Mouse (Mus musculus) splenic B cell, adult 2 months (primary cell): ENCODE data around the gene Gjc1.
A peak's percentile ranks its signal among the peaks of the same experiment; 100 is the strongest.

Experiments used
- DNase-seq: peaks from one replicate; pipeline ENCODE4 v3.0.0-alpha.2; 2011; ENCODE audit warnings: low read depth, low spot score
- H3K27me3 ChIP-seq: 2 replicates; pipeline ENCODE4 v1.6.1; 2012; ENCODE audit warnings: mild to moderate bottlenecking, low read length, moderate library complexity, mixed read lengths; ENCODE audit not compliant: control insufficient read depth, poor library complexity, insufficient read depth, severe bottlenecking
- H3K36me3 ChIP-seq: 2 replicates; pipeline ENCODE4 v1.6.1; 2012; ENCODE audit warnings: mild to moderate bottlenecking, low read length, moderate library complexity, mixed read lengths; ENCODE audit not compliant: control insufficient read depth, poor library complexity, insufficient read depth, severe bottlenecking

Gjc1 gene

DNA sequence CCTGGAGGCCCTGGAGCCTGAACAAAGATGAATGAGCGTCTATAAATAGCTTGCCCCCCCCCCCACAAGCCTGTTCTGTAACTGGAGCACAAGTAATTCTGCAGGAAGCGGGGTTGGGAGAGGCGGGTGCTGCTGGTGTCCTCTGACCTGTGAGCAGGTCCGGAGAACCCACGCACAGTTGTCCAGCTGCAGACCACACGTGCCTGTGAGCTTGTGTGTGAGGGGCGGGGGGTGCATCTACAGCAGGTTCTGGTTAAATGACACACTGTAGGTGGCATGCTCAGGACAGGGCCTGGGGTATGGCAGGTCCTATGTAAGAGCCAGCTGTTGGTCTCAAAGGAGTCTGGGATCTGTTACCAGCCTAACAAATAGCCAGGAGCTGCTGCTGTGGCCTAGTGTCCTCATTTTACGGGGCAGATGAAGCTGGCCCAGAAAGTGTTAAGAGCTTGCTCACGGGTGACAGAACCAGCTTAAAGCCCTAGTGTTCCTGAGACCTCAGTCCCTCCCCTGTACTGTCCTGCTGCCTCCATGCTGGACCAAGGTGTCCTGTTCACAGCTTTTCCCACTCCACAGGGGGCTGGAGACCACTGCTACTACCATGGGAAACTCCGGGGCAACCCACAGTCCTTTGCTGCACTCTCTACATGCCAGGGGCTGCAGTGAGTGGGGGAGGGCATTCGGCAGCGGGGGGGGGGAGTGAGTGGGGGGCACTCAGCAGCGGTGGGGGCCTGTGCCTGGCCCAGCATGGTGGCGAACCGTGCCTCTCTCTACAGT, 48.7 kb downstream of the Gjc1 start:
- no peaks in the 10 kb centered on the region for H3K27me3 ChIP-seq
- no peak for DNase-seq
- no peaks in the 10 kb centered on the region for H3K36me3 ChIP-seq

DNA sequence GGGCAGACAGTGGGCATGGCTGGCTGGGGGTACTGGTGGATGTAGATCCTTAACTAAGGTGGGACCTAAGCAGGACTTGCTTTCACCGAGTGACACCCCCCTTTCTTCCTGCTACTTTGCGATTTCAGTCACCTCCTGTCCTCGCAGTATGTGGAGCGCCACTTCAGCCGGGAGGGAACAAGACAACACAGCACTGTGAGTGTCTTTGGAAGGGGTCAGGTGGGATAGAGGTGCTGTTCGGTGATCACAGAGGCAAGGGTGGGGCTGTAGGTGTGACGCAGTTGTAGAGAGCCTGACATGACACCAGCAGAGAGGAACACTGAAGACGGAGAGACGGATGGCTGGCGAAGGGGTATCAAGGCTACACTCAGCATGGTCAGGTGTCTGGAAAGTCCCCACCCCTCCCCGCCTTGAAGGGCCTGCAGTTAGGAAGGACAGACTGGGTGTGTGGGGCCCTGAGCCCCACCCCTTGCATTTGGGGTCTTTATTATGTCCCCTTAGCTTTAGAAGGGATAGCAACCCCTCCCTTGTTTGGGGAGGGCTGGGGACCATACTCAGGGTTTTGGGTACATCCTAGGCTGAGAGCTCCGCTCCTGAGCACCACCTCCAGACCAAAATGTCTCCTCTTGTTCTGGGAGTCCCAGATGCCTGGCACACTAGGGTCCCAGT, 49.4 kb downstream of the Gjc1 start:
- DNase-seq: no peak
- no peaks in the 10 kb centered on the region for H3K27me3 ChIP-seq

DNA sequence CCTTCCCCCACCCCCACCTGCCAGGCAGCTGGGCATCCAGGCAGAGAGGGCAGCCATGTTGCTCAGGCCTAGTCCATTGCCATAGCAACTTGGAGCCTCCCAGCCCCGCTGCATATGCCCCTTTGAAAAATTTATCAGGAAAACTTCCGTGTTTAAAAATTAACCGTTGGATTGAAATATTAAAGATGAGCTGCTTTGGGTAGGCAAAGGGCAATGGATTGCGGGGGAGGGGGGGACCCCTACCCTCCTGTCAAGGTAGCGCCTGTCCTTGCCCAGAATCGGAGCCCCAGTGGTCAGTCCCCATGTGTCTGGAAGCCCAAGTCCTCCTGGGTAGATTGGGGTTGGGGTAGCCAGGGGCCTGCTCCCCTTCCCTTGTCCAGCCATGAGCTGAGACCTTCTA, 50.4 kb downstream of the Gjc1 start:
- Histone ChIP-seq H3K27me3 (no peaks in the 10 kb centered on the region), H3K36me3 (no peaks in the 10 kb centered on the region)
- DNase-seq: no peak

More for the DNA sequence above, 49.4 kb downstream of the Gjc1 start:
- no peaks in the 10 kb centered on the region for H3K36me3 ChIP-seq

- DNase-seq: no peak
- H3K36me3 ChIP-seq: no peaks in the 10 kb centered on the region
- H3K27me3 ChIP-seq: no peaks in the 10 kb centered on the region
Observed at GRCm38 (mm10) chr11:102767055-102767670, 52.3 kb downstream of the Gjc1 start.

- DNase-seq: no peak
- H3K36me3 ChIP-seq: no peaks in the 10 kb centered on the region
- peaks cover 2% of the 10 kb centered on the region; the same call in 1 of the 2 replicates for H3K27me3 ChIP-seq
Observed at GRCm38 (mm10) chr11:102765416-102765815, 54.1 kb downstream of the Gjc1 start.

DNA sequence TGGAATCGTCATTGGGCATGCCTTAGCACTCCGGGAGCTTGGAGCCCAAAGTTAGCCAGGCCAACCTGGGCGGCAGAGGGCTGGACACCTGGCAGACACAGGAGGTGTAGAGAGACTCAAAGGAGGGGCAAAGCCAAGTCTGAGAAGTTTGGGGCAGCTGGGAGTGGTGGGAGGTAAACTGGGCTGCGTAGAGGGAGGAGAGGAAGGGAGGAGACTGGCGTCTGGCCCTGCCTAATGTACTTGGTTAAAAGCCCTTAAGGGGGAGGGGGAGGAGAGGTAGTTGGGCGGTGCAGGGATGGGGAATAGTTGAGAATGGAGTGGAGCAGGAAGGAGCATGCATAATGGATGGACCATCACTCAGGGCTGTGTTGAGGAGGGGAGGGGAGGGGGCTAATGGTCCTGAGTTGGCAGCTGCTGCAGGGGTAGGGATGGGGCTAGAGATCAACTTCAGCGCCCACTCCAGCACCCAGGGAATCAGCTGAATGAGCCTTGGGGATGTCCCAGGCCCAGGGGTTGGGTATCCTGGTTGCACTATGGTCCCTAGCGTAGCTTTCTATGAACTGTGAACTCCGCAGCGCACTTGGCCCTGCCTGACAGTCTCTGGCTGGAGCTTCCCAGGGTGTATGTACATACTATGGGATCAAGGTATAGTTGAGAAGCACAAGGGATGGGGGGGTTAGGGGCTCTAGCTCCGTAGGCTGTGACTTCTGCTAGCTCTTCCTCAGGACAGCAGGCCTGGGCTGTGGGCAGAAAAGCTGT, 56.3 kb downstream of the Gjc1 start:
- no peak for DNase-seq
- no peaks in the 10 kb centered on the region for H3K36me3 ChIP-seq
- H3K27me3 ChIP-seq: peaks cover 2% of the 10 kb centered on the region; the same call in 1 of the 2 replicates

DNA sequence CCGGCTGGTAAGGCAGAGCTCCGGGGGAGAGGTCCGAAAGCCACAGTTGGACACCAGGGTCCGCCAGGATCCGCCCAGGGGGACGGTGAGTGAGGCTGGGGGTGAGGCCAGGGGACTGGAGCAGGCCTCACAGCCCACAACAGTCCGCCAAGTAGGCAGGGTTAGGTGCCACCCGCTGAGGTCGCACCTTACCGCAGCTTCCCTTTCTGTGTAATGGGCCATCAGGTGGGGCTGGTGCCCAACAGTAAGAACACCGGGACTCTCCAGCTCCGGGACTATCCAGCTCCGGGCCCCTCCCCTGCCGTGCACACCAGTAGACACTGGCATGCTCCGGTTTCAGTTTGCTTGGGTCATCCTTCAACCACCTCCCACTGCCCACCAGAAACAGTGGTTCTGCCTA, 57.3 kb downstream of the Gjc1 start:
- H3K27me3 ChIP-seq: peaks cover 2% of the 10 kb centered on the region; the same call in 1 of the 2 replicates
- DNase-seq: peak; percentile 15
- H3K36me3 ChIP-seq: no peaks in the 10 kb centered on the region

GRCm38 (mm10) chr11:102761309-102762210, 57.9 kb downstream of the Gjc1 start, which contains the start of gene Adam11:
Adam11 (plus strand) TSS chr11:102761439.
- no peak for DNase-seq

DNA sequence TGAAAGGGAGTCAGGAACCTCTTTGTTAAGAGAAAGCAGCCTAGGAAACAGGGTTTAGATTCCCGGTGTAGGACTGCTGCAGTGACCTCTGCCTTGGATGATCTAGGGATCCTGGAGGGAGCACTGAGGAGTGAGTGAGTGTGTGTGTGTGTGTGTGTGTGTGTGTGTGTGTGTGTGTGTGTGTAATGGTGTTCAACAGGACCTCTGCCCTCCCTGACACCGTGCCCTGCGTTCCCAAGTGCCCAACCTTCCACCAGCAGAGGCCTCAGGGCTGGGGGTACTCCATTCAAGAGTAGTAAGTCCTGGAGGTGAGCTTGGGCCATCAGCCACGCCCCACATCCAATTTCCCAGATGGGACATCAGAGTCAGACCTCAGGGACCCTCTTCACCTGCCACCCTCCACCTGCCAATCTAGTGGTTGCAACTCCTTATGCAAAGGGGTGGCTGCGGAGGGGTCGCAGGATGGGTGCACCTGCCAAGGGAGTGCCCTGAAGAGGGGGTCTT, 58.6 kb downstream of the Gjc1 start:
- no peak for DNase-seq

More at GRCm38 (mm10) chr11:102761309-102762210, 57.9 kb downstream of the Gjc1 start, which contains the start of gene Adam11:
- Histone ChIP-seq H3K36me3 (no peaks in the 10 kb centered on the region), H3K27me3 (peaks cover 2% of the 10 kb centered on the region; the same call in 1 of the 2 replicates)

GRCm38 (mm10) chr11:102758977-102759376, 60.5 kb downstream of the Gjc1 start:
- Histone ChIP-seq H3K27me3 (peaks cover 2% of the 10 kb centered on the region; the same call in 1 of the 2 replicates), H3K36me3 (no peaks in the 10 kb centered on the region)
- DNase-seq: no peak

More for the DNA sequence above, 58.6 kb downstream of the Gjc1 start:
- peaks cover 2% of the 10 kb centered on the region; the same call in 1 of the 2 replicates for H3K27me3 ChIP-seq
- H3K36me3 ChIP-seq: no peaks in the 10 kb centered on the region

GRCm38 (mm10) chr11:102755391-102755790, 64.1 kb downstream of the Gjc1 start:
- no peak for DNase-seq
- Histone ChIP-seq H3K27me3 (no peaks in the 10 kb centered on the region), H3K36me3 (no peaks in the 10 kb centered on the region)

DNA sequence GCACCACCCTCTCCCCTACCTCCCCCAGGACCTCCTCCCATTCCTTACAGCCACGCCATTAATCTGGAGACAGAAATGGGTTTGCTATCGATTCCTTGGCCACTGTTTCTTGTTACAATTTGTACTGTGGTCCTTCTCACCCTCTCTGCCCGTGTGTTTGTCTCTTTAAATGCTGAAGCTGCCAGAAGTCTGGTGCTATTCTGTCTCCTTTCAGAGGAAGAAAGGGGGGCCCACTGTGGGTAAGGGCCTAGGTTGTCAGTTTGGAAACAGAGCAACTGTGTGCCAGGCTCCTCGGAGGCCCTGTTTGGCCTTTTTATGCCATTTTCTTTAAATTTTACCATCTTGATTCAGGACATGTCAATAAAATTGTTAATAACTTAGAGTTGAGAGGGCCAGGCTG, 65.1 kb downstream of the Gjc1 start:
- no peak for DNase-seq
- no peaks in the 10 kb centered on the region for H3K27me3 ChIP-seq
- no peaks in the 10 kb centered on the region for H3K36me3 ChIP-seq

GRCm38 (mm10) chr11:102753591-102754324, 65.7 kb downstream of the Gjc1 start:
- DNase-seq: no peak
- no peaks in the 10 kb centered on the region for H3K36me3 ChIP-seq
- no peaks in the 10 kb centered on the region for H3K27me3 ChIP-seq
